Mouse (Mus musculus) right cerebral cortex, adult 18-20 months (tissue): Measurements from ENCODE around the gene 2210418O10Rik.
"Not testable (repeated sequence)": the region's sequence is repeated elsewhere in the genome, so short reads cannot be mapped to it uniquely, and the experiment has no call there.

Experiments
- DNase-seq: peaks from one replicate; pipeline ENCODE4 v3.0.0; 2022; ENCODE audit warnings: mixed read lengths

The 2210418O10Rik gene

DNA sequence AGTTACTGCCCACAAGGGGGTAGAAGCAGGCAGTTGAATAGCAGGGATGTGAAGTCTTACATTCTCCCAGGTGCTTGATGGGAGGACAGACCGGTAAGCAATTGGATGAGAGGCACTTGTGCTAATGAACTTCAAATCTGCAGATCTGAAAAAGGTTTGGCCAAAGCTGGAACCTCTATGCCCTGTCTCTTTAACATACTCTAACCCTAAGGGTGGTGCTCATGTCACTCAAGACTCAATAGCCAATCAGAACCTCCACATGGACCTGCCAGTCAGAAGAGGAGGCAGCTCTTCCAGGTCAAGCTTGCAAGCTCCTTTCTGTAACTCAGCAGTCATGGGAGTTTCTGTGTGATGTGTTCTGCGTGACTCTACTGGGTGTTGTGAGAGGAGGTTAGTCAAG, at the start of gene 2210418O10Rik:
TSS of gene 2210418O10Rik (plus strand) at position 301 of the 400 bp plus-strand sequence.
- DNase-seq = not testable (repeated sequence)

DNA sequence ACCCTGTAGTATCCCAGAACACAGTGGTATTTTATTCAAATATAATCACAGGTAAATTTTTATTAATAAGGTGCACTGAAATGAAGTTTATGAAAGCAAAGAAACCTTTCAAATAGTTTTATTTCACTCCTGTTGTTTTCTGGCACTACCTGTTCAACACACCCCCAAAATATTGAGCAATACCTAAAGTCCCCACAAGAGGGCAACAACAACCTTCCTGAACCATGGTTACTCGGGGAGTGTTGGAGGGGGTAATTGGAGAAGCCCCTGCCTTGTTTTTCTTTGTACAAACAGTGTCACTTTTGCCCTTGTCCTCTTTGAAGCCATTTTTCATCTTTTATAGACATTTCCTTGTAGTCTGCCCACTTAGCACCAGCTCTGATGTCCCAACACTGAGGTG, 22.1 kb downstream of the 2210418O10Rik start:
- DNase-seq = not testable (repeated sequence)
